Mouse (Mus musculus): Measurements from ENCODE around the gene Vsnl1.

DNA sequence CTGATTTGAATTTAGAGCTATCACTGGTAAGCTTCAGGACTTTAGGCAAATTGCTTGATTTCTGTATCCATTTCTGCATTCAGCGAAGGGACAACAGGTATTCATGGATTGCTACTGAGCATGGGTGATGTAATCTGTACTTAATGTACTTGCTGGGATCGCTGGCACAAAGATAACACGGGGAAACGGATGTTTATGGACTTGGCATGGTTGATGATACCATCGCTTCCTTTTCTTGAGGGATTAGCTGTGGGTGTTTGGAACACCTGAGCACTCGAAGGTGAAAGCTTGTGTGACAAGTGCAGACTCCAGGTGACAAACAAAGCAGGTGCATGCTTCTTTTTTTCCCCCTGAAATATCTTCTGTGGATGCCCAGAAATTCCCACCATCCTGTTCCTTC lies 18.3 kb downstream of the Vsnl1 start:
- TF ChIP-seq CTCF (IDR thresholded peaks at IDR 0.05; ENCODE audit: low read depth, low read length) (no peak), POLR2AphosphoS5 (IDR thresholded peaks at IDR 0.05; ENCODE audit: insufficient replicate concordance, low read depth, low read length) (no peak)

Data from G1E (cell line).